Mouse (Mus musculus) MEL (cell line): Measurements from ENCODE around the gene Uaca. TPM values are rescaled to one million over a fixed set of nuclear protein-coding genes. Genes with fewer than 3 reads are reported as not detected.

Source experiments
- DNase-seq: peaks from one replicate; pipeline ENCODE4 v3.0.0; 2011; ENCODE audit warnings: low read depth, low spot score
- H3K27ac ChIP-seq: 2 replicates; pipeline ENCODE4 v1.5.1; 2012; ENCODE audit warnings: low read depth, mild to moderate bottlenecking, control low read depth, low read length, moderate library complexity; ENCODE audit not compliant: control insufficient read depth
- H3K27me3 ChIP-seq, 2 experiments: fragments of 150-350 bp in 1 of 2; sonication (generic) in 1 of 2; 2 replicates each; pipeline ENCODE4 v1.6.1; 2012; ENCODE audit warnings: low read length in 2 of 2, mild to moderate bottlenecking in 2 of 2, improper control_type of control experiment in 1 of 2, moderate library complexity in 1 of 2; ENCODE audit not compliant: insufficient read depth in 2 of 2, control insufficient read depth in 1 of 2
- H3K36me3 ChIP-seq, 2 experiments: 2 replicates each; pipeline ENCODE4 v1.6.1; 2012 to 2014; ENCODE audit warnings: low read length in 2 of 2, improper control_type of control experiment in 1 of 2, inconsistent platforms in 1 of 2, mild to moderate bottlenecking in 1 of 2; ENCODE audit not compliant: insufficient read depth in 2 of 2, control insufficient read depth in 1 of 2
- H3K4me1 ChIP-seq, 2 experiments: fragments of 150-350 bp in 1 of 2; sonication (generic) in 1 of 2; 2 replicates each; pipeline ENCODE4 v1.6.1; 2012; ENCODE audit warnings: low read length in 2 of 2, improper control_type of control experiment in 1 of 2, mild to moderate bottlenecking in 1 of 2; ENCODE audit not compliant: insufficient read depth in 2 of 2, control insufficient read depth in 1 of 2
- H3K4me3 ChIP-seq, 2 experiments: fragments of 150-350 bp in 1 of 2; sonication (generic) in 1 of 2; 2 replicates each; pipeline ENCODE4 v1.5.1; 2012; ENCODE audit warnings: low read depth in 2 of 2, low read length in 2 of 2, mild to moderate bottlenecking in 2 of 2, moderate library complexity in 2 of 2, control low read depth in 1 of 2, improper control_type of control experiment in 1 of 2; ENCODE audit not compliant: control insufficient read depth in 1 of 2, insufficient read depth in 1 of 2
- H3K79me2 ChIP-seq: 2 replicates; pipeline ENCODE4 v1.6.1; 2012; ENCODE audit warnings: mild to moderate bottlenecking, low read length, moderate library complexity; ENCODE audit not compliant: control insufficient read depth, poor library complexity, insufficient read depth
- H3K9ac ChIP-seq: 2 replicates; pipeline ENCODE4 v1.6.1; 2012; ENCODE audit warnings: low read depth, mild to moderate bottlenecking, control low read depth, low read length, moderate library complexity; ENCODE audit not compliant: control insufficient read depth, poor library complexity, severe bottlenecking
- H3K9me3 ChIP-seq: fragments of 150-350 bp; sonication (generic); replicated peaks from 2 replicates; pipeline ENCODE4 v1.6.1; 2012; ENCODE audit warnings: mild to moderate bottlenecking, low read length, improper control_type of control experiment, moderate library complexity; ENCODE audit not compliant: insufficient read depth
- BHLHE40 ChIP-seq: IDR thresholded peaks from 2 replicates; pipeline ENCODE4 v1.6.1; 2012; ENCODE audit warnings: low read depth, mild to moderate bottlenecking, inconsistent platforms, low read length, improper control_type of control experiment, borderline replicate concordance
- CHD2 ChIP-seq: IDR thresholded peaks from 2 replicates; pipeline ENCODE4 v1.6.1; 2011; ENCODE audit warnings: low read length, improper control_type of control experiment
- E2F4 ChIP-seq: IDR thresholded peaks from 2 replicates; pipeline ENCODE4 v1.6.1; 2011; ENCODE audit warnings: low read depth, low read length, improper control_type of control experiment, borderline replicate concordance
- ELF1 ChIP-seq: IDR thresholded peaks from 2 replicates; pipeline ENCODE4 v1.6.1; 2014; ENCODE audit warnings: low read depth, mild to moderate bottlenecking, inconsistent platforms, low read length, improper control_type of control experiment, moderate library complexity
- EP300 ChIP-seq, 2 experiments: IDR thresholded peaks; 2 replicates each; pipeline ENCODE4 v1.6.1; 2011; ENCODE audit warnings: improper control_type of control experiment in 2 of 2, low read length in 2 of 2, low read depth in 1 of 2, mild to moderate bottlenecking in 1 of 2
- GABPA ChIP-seq: IDR thresholded peaks from 2 replicates; pipeline ENCODE4 v1.6.1; 2012; ENCODE audit warnings: low read depth, mild to moderate bottlenecking, inconsistent platforms, low read length, improper control_type of control experiment, moderate library complexity
- JUND ChIP-seq: IDR thresholded peaks from 2 replicates; pipeline ENCODE4 v1.6.1; 2011; ENCODE audit warnings: low read depth, mild to moderate bottlenecking, improper control_type of control experiment, low read length
- MAX ChIP-seq: IDR thresholded peaks from 2 replicates; pipeline ENCODE4 v1.6.1; 2011; ENCODE audit warnings: low read length, improper control_type of control experiment
- MEF2A ChIP-seq: IDR thresholded peaks from 2 replicates; pipeline ENCODE4 v1.6.1; 2014; ENCODE audit warnings: low read depth, mild to moderate bottlenecking, inconsistent platforms, low read length, improper control_type of control experiment; ENCODE audit not compliant: poor library complexity, insufficient replicate concordance, severe bottlenecking; ENCODE audit errors: extremely low read depth
- MYB ChIP-seq: IDR thresholded peaks from 2 replicates; pipeline ENCODE4 v1.6.1; 2011; ENCODE audit warnings: mild to moderate bottlenecking, low read depth, low read length, improper control_type of control experiment
- MYC ChIP-seq: IDR thresholded peaks from 2 replicates; pipeline ENCODE4 v1.6.1; 2011; ENCODE audit warnings: low read depth, mild to moderate bottlenecking, low read length, improper control_type of control experiment, moderate library complexity
- NELFE ChIP-seq: IDR thresholded peaks from 2 replicates; pipeline ENCODE4 v1.6.1; 2011; ENCODE audit warnings: low read depth, low read length, improper control_type of control experiment
- POLR2A ChIP-seq, 2 experiments: IDR thresholded peaks; 2 replicates each; pipeline ENCODE4 v1.6.1; 2011 to 2012; ENCODE audit warnings: low read length in 2 of 2, mild to moderate bottlenecking in 2 of 2, control low read depth in 1 of 2, improper control_type of control experiment in 1 of 2, low read depth in 1 of 2, moderate library complexity in 1 of 2; ENCODE audit not compliant: control insufficient read depth in 1 of 2, insufficient read depth in 1 of 2, poor library complexity in 1 of 2
- POLR2AphosphoS2 ChIP-seq: IDR thresholded peaks from 2 replicates; pipeline ENCODE4 v1.6.1; 2011; ENCODE audit warnings: low read length, improper control_type of control experiment
- POLR2AphosphoS5 ChIP-seq: IDR thresholded peaks from 2 replicates; pipeline ENCODE4 v1.6.1; 2012; ENCODE audit warnings: low read depth, borderline replicate concordance, mild to moderate bottlenecking, inconsistent platforms, low read length, moderate library complexity, mixed read lengths
- RAD21 ChIP-seq: IDR thresholded peaks from 2 replicates; pipeline ENCODE4 v1.6.1; 2011; ENCODE audit warnings: mild to moderate bottlenecking, low read depth, low read length, improper control_type of control experiment
- RCOR1 ChIP-seq: IDR thresholded peaks from 2 replicates; pipeline ENCODE4 v1.6.1; 2012; ENCODE audit warnings: low read depth, mild to moderate bottlenecking, inconsistent platforms, low read length, improper control_type of control experiment
- SIN3A ChIP-seq: IDR thresholded peaks from 2 replicates; pipeline ENCODE4 v1.6.1; 2012; ENCODE audit warnings: low read length, improper control_type of control experiment, inconsistent platforms
- TAL1 ChIP-seq: IDR thresholded peaks from 2 replicates; pipeline ENCODE4 v1.6.1; 2012; ENCODE audit warnings: mild to moderate bottlenecking, inconsistent platforms, low read length, moderate library complexity, mixed read lengths
- TBP ChIP-seq: IDR thresholded peaks from 2 replicates; pipeline ENCODE4 v1.8.0; 2011; ENCODE audit warnings: low read depth, low read length, improper control_type of control experiment
- TCF12 ChIP-seq: IDR thresholded peaks from 2 replicates; pipeline ENCODE4 v1.6.1; 2014; ENCODE audit warnings: low read depth, mild to moderate bottlenecking, inconsistent platforms, low read length, improper control_type of control experiment, moderate library complexity
- USF1 ChIP-seq: IDR thresholded peaks from 2 replicates; pipeline ENCODE4 v1.6.1; 2014; ENCODE audit warnings: low read depth, mild to moderate bottlenecking, inconsistent platforms, low read length, improper control_type of control experiment, moderate library complexity
- ZKSCAN1 ChIP-seq: IDR thresholded peaks from 2 replicates; pipeline ENCODE4 v1.6.1; 2012; ENCODE audit warnings: low read depth, mild to moderate bottlenecking, inconsistent platforms, low read length, improper control_type of control experiment, moderate library complexity
- ZMIZ1 ChIP-seq: IDR thresholded peaks from 2 replicates; pipeline ENCODE4 v1.6.1; 2012; ENCODE audit warnings: low read depth, mild to moderate bottlenecking, inconsistent platforms, low read length, improper control_type of control experiment, moderate library complexity
- ZNF384 ChIP-seq: IDR thresholded peaks from 2 replicates; pipeline ENCODE4 v1.6.1; 2012; ENCODE audit warnings: low read depth, mild to moderate bottlenecking, inconsistent platforms, low read length, improper control_type of control experiment
- polyA plus RNA-seq, 2 experiments: library from polyadenylated mRNA; stranded (reverse) in 1 of 2; unstranded in 1 of 2; fragments of >175 nt in 1 of 2; fragments of >200 nt in 1 of 2; gene quantifications; 2 replicates each; pipeline versions ENCODE4 v1.2.1 to v1.2.4; 2012; ENCODE audit warnings: low replicate concordance in 2 of 2, low read depth in 1 of 2; ENCODE audit not compliant: insufficient read length in 2 of 2, insufficient read depth in 1 of 2, missing spikeins in 1 of 2
- total RNA-seq: library from RNA; depleted of rRNA; stranded (reverse); fragments of 300-350 nt; gene quantifications from 2 replicates; pipeline ENCODE4 v1.2.3, GENCODE M21; 2012

Gene Uaca
- total and polyA plus RNA-seq, 3 experiments: 10.9 to 11.4 TPM; not detected in 1

DNA sequence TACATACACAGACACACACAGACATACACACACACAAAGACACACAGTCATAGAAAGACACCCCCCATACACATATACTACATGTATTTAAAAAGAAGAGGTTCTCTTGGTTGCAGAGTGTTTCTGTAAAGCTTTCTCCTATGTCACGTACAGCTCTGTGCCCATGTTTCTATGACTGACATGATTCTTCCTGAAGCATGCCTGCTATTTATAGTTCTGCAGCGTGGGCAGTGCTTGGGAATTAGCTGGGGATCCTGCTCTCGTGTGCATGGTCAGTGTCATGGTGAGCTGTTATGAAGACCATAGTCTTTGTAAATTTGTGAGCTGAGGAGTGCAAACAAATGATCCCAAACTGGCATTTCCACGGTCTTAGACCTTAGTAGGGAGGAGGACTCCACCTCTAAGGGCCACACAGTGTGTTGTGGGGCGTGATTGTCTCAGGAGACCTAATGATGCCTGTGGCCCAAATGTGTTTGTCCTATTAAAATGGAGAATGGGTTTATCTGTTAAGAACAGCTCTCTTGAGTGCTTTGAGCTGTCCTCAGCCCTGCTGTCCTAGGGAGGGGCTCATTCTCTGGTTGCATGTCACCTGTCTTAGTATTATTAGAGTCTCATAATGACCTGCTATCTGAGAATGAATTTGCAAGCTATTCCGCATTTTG is 49.2 kb downstream of the Uaca start:
- TF ChIP-seq USF1 (no peak), RCOR1 (no peak), POLR2AphosphoS5 (no peak), E2F4 (no peak), BHLHE40 (no peak), SIN3A (no peak), RAD21 (no peak), ELF1 (no peak), POLR2AphosphoS2 (no peak), MYC (no peak), ZKSCAN1 (no peak), ZMIZ1 (no peak), JUND (no peak), MEF2A (no peak), EP300 (IDR thresholded peaks at IDR 0.05; ENCODE audit: low read depth in 1 of 2, low read length in 2 of 2) (no peak), MAX (no peak), POLR2A (IDR thresholded peaks at IDR 0.05; ENCODE audit: control insufficient read depth in 1 of 2, insufficient read depth in 1 of 2, low read depth in 1 of 2, low read length in 2 of 2, poor library complexity in 1 of 2) (no peak), GABPA (no peak), NELFE (no peak)
- DNase-seq: no peak
- Histone ChIP-seq H3K27ac (no peak overlapping the region), H3K9me3 (no peaks in the 10 kb centered on the region), H3K36me3 (no peaks in the 10 kb centered on the region), H3K4me1 (no peaks in the 10 kb centered on the region), H3K27me3 (peaks cover 0 to 5% of the 10 kb centered on the region in 2 experiments), H3K9ac (no peak overlapping the region), H3K79me2 (no peaks in the 10 kb centered on the region), H3K4me3 (no peak overlapping the region)

DNA sequence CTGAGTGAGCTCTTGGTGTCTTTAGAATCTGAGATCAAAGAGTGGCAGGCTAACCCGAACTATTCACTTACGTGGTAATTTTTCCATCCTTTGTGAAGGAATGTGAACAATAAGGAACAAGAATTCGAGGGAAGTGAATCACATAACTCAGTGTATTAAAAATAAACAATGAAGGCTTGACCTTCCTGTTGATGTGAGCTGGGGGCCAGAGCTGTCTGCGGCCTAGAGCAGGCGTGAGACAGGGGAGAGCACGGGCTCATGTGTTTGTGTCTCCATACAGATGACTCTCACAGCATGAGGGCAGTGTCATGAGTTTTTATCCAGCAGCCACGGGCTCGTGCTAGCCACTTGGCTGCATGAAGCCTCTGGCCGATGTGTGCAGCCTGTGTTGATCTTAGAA is 54.4 kb downstream of the Uaca start:
- H3K9ac ChIP-seq: no peak overlapping the region
- no peaks in the 10 kb centered on the region for H3K36me3 ChIP-seq
- peaks cover 0 to 10% of the 10 kb centered on the region in 2 experiments; a peak in 3 of 4 replicates for H3K27me3 ChIP-seq
- no peak overlapping the region for H3K4me3 ChIP-seq
- no peaks in the 10 kb centered on the region for H3K9me3 ChIP-seq
- no peak for DNase-seq
- no peak overlapping the region for H3K27ac ChIP-seq
- no peak for TF ChIP-seq MYB
- no peak for TF ChIP-seq TBP
- TF ChIP-seq USF1: no peak
- no peak for TF ChIP-seq JUND
- TF ChIP-seq MAX: no peak
- TF ChIP-seq POLR2AphosphoS5: no peak
- no peak for TF ChIP-seq MEF2A
- TF ChIP-seq CHD2: no peak
- no peak for TF ChIP-seq BHLHE40
- TF ChIP-seq ZMIZ1: no peak
- no peak for TF ChIP-seq ZNF384
- no peak for TF ChIP-seq TAL1
- TF ChIP-seq SIN3A: no peak
- TF ChIP-seq EP300 (IDR thresholded peaks at IDR 0.05; ENCODE audit: low read depth in 1 of 2, low read length in 2 of 2): no peak
- TF ChIP-seq RCOR1: no peak
- TF ChIP-seq TCF12: no peak
- TF ChIP-seq, all 39 proteins: peak for 0
- H3K4me1 ChIP-seq: no peaks in the 10 kb centered on the region
- H3K79me2 ChIP-seq: no peaks in the 10 kb centered on the region
